Mouse (Mus musculus): ENCODE data around the gene Sema6d.

DNA sequence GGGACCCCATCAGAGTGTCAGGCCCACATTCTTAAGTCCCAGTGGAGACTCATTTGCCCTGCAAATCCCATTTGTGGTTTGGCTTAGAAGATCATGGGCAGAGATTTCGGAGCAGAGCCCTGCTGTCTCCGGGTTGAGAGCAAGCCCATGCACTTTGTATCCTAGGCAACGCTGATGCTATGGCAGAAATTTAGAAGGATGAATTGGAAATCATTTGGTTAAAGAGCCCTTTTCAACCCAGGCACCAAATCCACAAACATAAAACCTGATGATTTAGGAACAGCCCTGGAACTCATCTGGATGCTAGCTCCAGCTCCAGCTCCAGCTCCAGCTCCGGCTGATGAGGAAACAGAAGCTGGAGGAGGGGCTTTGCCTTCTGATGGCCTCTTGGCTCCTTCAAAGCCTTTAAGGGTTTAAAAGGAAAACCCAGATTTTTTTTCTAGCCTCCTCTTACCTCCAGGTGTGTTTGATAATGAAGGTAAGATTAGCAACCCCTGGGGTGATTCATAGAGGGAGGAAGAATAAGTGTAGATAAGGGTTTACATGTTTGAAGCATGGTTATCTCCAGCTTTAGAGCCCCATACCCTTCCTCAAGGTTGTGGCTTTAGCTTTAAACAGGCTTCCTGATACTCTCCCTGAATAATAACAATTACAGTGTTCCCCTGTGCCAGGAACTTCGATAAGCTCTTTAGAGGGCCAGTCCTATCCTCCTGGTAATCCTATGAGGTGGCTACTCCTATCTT is 549.6 kb downstream of the Sema6d start:
- no peak for TF ChIP-seq CTCF (IDR thresholded peaks at IDR 0.05; ENCODE audit: low read depth)
- no peak for TF ChIP-seq EP300 (IDR thresholded peaks at IDR 0.05; ENCODE audit: low read depth)
